Mouse (Mus musculus): Measurements from ENCODE around the gene Ankrd13a. TPM values are rescaled to one million over a fixed set of nuclear protein-coding genes. Genes with fewer than 3 reads are reported as not detected.

Ankrd13a gene
- polyA plus RNA-seq, 1 experiment from 2014 or later, result 31.1 TPM

DNA sequence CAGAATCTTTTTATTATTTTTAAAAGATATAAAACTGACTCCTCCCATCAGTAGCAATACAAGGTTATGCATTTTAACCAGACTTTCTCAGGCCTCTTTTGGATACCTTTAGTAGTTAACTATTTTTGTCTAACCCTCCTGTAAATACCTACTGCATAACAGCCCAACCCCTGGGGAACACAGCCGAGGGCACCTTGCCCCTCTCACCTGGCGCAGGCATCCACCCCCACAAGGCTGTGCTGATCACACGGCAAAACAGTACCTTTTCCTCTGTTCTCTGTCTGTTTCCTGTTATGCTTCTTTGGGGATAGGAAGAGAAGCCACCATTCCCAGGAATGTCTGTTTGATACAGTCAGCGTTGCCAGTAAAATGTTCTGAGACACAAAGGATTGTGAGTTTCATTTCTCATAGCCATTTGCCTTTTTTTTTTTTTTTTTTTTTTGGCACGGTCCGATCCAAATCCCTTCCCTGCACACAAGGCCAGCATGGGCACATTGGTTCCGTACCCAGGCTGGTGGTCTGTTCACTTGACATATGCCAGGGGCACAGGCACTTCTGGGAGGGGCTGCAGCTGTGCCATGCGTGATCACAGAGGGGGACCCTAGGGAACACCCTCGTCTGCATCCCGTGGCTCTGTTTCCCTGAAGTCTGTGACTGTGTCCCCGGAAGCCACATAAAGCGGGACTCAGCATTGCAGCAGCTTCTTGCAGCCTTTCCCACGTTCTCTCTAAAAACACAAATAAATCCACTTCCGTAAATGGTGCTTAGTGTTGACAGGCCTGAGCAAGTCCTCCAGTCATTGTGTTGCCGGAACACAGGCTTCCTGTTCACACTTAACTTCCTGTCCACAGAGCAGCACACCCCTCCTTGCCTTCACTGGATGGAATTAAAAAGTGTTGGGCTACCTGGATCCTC, 31.2 kb downstream of the Ankrd13a start:
- 79% methylated on average over 15 of the region's 15 CpGs for WGBS
- Histone ChIP-seq H3K27me3 (replicated peaks) (no peaks in the 10 kb centered on the region), H3K4me1 (peaks cover 17% of the 10 kb centered on the region), H3K9me3 (no peaks in the 10 kb centered on the region), H3K27ac (peak overlapping the region; percentile 31; the same call in 1 of the 2 replicates), H3K4me3 (no peak overlapping the region), H3K9ac (no peak overlapping the region), H3K4me2 (no peak overlapping the region), H3K36me3 (replicated peaks) (peaks cover 40% of the 10 kb centered on the region)
- no peak for ATAC-seq (replicated peaks)

DNA sequence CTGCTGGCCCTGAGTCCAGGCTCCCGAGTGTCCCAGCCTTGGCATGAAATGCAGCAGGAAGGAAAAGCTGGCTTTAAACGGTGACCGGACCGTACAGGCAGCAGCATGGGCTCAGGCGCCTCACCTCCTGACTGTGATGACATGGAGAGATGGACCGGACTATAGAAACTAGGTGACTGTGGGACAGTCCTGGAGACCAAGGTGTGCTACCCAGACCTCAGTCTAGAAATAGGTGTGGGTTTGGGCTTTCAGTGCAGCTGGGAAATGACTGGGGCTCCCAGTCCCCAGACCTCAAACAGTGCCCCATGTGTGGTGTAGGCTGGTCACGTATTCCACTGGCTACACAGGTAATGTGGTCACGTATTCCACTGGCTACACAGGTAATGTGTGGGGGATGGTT, 32.2 kb downstream of the Ankrd13a start:
- H3K9ac ChIP-seq, result no peak overlapping the region
- H3K27me3 ChIP-seq (replicated peaks), result no peaks in the 10 kb centered on the region
- no peak for ATAC-seq (replicated peaks)
- no peak overlapping the region for H3K4me2 ChIP-seq
- H3K4me3 ChIP-seq, result no peak overlapping the region
- peak overlapping the region; percentile 31; the same call in 1 of the 2 replicates for H3K27ac ChIP-seq
- H3K9me3 ChIP-seq, result no peaks in the 10 kb centered on the region
- peaks cover 26% of the 10 kb centered on the region for H3K4me1 ChIP-seq
- H3K36me3 ChIP-seq (replicated peaks), result peaks cover 36% of the 10 kb centered on the region
- WGBS, result 83% methylated on average over 8 of the region's 8 CpGs

DNA sequence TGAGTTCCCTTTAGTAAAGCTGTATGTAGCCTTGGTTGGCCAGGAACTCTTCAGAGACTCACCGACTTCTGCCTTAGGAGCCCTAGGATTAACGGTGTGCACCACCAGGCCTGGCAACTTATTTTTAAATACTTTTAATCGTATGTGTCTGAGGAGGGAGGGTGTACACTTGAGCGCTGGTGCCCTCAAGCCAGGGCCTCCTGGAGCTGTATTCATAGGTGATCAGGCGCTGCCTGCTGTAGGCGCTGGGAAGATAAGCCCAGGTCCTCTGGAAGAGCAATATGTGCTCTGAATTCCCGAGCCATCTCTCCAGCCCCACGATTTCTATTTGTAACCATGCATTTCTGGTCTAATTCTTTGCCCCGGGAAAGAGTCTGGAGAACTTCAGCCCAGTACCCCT, 32.6 kb downstream of the Ankrd13a start:
- no peaks in the 10 kb centered on the region for H3K27me3 ChIP-seq (replicated peaks)
- H3K9me3 ChIP-seq, result no peaks in the 10 kb centered on the region
- H3K4me1 ChIP-seq, result peaks cover 31% of the 10 kb centered on the region
- no peak overlapping the region for H3K4me3 ChIP-seq
- no peak overlapping the region for H3K9ac ChIP-seq
- no peak overlapping the region for H3K4me2 ChIP-seq
- H3K27ac ChIP-seq, result peak overlapping the region; percentile 31
- no peak for ATAC-seq (replicated peaks)
- 38% methylated on average over 9 of the region's 9 CpGs for WGBS
- peaks cover 33% of the 10 kb centered on the region for H3K36me3 ChIP-seq (replicated peaks)

DNA sequence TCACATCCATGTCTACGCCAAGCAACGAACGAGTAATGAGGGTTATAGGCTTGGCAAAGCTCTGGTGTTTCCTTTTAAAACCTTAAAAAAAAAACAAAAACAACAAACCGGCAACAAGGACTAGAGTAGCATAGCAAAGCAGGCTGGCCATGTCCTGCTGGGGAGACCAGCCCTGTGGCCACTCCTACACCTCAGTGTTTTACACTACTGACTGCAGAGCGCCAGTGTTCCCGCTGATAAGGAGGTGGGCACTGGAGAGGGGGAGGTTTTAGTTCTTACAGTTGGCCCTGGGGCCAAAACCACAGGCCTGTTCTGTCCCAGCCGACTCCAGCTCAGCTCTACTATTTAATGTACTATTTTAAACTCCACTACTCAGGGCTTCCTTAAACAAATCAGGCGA, 33.0 kb downstream of the Ankrd13a start:
- Histone ChIP-seq H3K27ac (peak overlapping the region; percentile 31; the same call in 1 of the 2 replicates), H3K4me3 (no peak overlapping the region), H3K27me3 (replicated peaks) (no peaks in the 10 kb centered on the region), H3K9me3 (no peaks in the 10 kb centered on the region), H3K4me2 (no peak overlapping the region), H3K9ac (no peak overlapping the region), H3K4me1 (peaks cover 35% of the 10 kb centered on the region), H3K36me3 (replicated peaks) (peaks cover 30% of the 10 kb centered on the region)
- ATAC-seq (replicated peaks), result 0 out of 2 replicates have a peak, but pooled peaks have one; percentile 15
- WGBS, result 29% methylated on average over 8 of the region's 8 CpGs

DNA sequence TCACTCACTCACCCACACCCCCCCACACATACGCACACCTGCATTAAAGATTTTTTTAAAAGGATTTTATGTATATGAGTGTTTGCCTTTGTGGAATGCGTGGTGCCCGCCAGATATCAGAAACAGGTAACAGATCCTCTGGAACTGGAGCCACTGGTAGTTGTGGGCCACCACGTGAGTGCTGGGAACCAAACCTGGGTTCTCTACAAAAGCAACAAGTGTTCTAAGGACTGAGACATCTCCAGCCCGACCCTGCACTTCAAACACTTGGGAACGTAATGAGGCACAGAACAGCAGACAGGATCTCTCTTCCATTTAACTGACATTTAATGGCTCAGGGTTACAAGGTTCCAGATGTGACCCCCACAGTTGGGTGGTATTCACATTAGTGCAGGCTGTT, 33.4 kb downstream of the Ankrd13a start:
- no peaks in the 10 kb centered on the region for H3K27me3 ChIP-seq (replicated peaks)
- H3K4me2 ChIP-seq, result no peak overlapping the region
- ATAC-seq (replicated peaks), result no peak
- H3K36me3 ChIP-seq (replicated peaks), result peaks cover 28% of the 10 kb centered on the region
- H3K9me3 ChIP-seq, result no peaks in the 10 kb centered on the region
- 77% methylated on average over 6 of the region's 6 CpGs for WGBS
- H3K27ac ChIP-seq, result no peak overlapping the region
- H3K4me3 ChIP-seq, result no peak overlapping the region
- peaks cover 39% of the 10 kb centered on the region for H3K4me1 ChIP-seq
- no peak overlapping the region for H3K9ac ChIP-seq

DNA sequence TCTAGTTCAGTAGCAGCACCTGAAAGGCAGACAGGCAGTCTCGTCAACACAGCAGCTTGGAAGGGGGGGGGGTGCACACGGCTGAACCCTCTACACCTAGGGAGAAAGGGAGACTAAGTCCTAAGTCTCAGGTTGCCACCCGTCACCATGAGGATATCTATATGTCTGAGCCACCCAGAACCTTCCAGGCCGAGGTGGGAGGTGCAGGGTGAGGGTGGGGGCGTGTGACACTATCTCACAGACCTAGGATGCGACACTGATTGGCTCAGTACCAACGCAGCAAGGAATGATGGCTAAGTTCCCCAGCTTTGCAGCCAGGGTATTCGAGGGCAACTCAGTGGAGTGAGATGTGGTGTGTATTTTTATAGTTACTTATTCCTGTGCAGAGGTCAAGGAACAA, 33.9 kb downstream of the Ankrd13a start:
- ATAC-seq (replicated peaks), result no peak
- H3K9ac ChIP-seq, result no peak overlapping the region
- peaks cover 23% of the 10 kb centered on the region for H3K36me3 ChIP-seq (replicated peaks)
- 85% methylated on average over 8 of the region's 8 CpGs for WGBS
- no peaks in the 10 kb centered on the region for H3K27me3 ChIP-seq (replicated peaks)
- no peak overlapping the region for H3K27ac ChIP-seq
- H3K4me2 ChIP-seq, result no peak overlapping the region
- H3K9me3 ChIP-seq, result no peaks in the 10 kb centered on the region
- H3K4me3 ChIP-seq, result no peak overlapping the region
- peaks cover 39% of the 10 kb centered on the region for H3K4me1 ChIP-seq

DNA sequence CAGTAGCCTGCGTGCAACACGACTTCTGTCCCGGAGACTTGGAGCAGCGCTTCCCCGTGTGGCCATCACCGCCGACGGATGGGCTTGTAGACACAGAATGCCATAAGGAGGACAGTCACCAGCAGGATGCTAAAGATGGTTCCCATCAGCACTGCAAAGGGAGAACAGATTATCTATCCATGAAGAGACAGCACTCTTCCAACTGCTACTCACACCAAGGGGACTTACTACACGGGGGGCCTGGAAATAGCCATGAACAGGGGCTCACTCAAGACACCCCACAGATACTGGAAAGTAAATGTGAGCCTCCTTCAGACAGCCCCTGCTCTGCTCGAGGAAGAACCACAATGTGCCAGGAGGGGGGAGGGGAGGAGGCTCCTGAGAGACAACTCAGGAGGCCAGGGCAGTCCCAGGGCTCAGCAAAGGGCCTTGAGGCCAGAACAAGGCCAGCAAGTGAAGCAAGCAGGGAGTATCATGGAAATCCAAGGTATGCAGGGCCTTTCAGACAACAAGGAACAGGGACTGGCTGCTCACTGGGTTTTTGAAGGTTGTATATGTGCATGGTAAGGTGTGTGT, 34.8 kb downstream of the Ankrd13a start:
- H3K4me1 ChIP-seq, result peaks cover 39% of the 10 kb centered on the region
- 80% methylated on average over 10 of the region's 10 CpGs for whole genome bisulfite sequencing
- H3K27ac ChIP-seq, result no peak overlapping the region
- no peaks in the 10 kb centered on the region for H3K9me3 ChIP-seq
- no peak for ATAC-seq (replicated peaks)
- no peak overlapping the region for H3K4me2 ChIP-seq
- peaks cover 20% of the 10 kb centered on the region for H3K36me3 ChIP-seq (replicated peaks)
- no peak overlapping the region for H3K4me3 ChIP-seq
- H3K27me3 ChIP-seq (replicated peaks), result no peaks in the 10 kb centered on the region
- H3K9ac ChIP-seq, result no peak overlapping the region

DNA sequence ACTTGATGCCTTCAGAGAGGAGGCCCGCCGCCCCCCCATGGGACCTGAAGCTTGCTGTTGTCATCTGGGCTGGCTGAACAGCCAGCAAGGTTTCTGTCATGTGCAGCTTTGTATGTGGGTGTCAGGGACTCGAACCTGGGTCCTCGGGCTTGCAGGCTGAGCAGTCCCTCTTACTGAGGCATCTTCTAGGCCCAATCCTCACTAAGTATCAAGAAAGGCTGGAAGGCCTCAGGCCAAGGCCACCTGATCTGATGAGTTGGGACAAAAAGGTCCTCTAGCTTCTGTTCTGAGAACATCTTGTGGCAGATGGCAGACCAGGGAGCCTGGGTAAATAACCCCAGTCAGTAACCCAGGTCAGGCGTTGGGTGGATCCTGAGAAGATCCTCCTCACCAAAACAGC, 35.3 kb downstream of the Ankrd13a start:
- WGBS, result 88% methylated on average over 5 of the region's 5 CpGs
- H3K4me1 ChIP-seq, result peaks cover 39% of the 10 kb centered on the region
- no peaks in the 10 kb centered on the region for H3K27me3 ChIP-seq (replicated peaks)
- no peak overlapping the region for H3K27ac ChIP-seq
- peaks cover 15% of the 10 kb centered on the region for H3K36me3 ChIP-seq (replicated peaks)
- no peak overlapping the region for H3K9ac ChIP-seq
- no peak overlapping the region for H3K4me3 ChIP-seq
- ATAC-seq (replicated peaks), result no peak
- H3K4me2 ChIP-seq, result no peak overlapping the region
- no peaks in the 10 kb centered on the region for H3K9me3 ChIP-seq

DNA sequence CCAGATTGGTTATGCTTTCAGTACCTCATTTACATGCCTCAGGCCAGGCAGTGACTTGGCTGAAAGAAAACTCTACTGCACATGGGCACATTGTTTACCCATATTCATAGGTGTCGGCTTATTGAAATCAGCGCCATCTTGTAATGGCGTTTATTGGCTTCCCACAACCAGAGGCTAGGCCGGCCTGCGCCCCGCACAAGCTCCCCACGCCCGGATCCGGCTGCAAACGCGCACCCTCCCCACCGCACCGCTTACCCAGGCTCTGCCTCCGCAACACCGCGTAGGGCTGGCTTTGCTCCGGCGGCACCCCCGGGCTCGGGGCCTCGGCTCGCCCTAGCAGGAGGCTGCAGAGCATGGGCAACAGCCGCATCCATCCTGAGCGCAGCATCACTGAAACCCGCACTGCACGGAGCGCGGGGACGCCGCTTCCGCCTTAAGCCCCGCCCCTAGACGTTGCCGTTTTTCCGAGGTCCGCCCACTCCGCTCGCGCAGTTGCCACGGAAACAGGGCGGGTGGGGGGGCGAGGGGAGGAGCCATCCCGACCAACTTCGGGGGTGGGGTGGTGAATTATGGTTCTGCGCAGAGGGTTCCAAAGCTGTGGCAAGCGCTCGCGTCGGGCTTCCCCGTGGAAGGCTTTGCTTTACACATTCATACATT, 39.2 kb downstream of the Ankrd13a start:
- H3K27me3 ChIP-seq (replicated peaks), result no peaks in the 10 kb centered on the region
- peak overlapping the region; percentile 60 for H3K4me2 ChIP-seq
- peak overlapping the region; percentile 95 for H3K27ac ChIP-seq
- no peaks in the 10 kb centered on the region for H3K9me3 ChIP-seq
- H3K9ac ChIP-seq, result peak overlapping the region; percentile 78
- peak overlapping the region; percentile 73 for H3K4me3 ChIP-seq
- peaks cover 31% of the 10 kb centered on the region for H3K4me1 ChIP-seq
- no peaks in the 10 kb centered on the region for H3K36me3 ChIP-seq (replicated peaks)
- WGBS, result under 1% methylated on average over 50 of the region's 50 CpGs
- ATAC-seq (replicated peaks), result peak; percentile 98

DNA sequence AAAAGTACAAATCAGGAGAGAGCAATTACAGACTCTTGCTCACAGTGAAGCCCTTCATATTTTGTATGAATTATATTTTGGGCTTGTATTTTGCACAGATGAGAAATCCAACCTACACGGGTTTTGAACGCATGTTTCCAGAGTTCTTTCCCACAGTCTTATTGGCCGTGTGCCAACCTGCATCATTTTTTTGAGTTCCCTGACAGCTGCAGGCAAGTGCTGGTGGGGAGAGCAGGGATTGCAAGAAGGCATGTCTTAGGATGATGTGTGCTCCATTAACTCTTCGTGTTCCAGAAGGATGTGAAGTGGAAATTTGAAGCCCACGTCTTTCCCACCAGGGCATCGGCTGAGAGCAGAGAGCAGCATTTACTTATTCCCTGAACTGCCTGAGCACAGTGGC, 42.1 kb downstream of the Ankrd13a start:
- Histone ChIP-seq H3K9ac (no peak overlapping the region), H3K27me3 (replicated peaks) (no peaks in the 10 kb centered on the region), H3K4me2 (no peak overlapping the region), H3K4me3 (no peak overlapping the region), H3K27ac (no peak overlapping the region), H3K36me3 (replicated peaks) (no peaks in the 10 kb centered on the region), H3K9me3 (no peaks in the 10 kb centered on the region), H3K4me1 (peaks cover 13% of the 10 kb centered on the region)
- WGBS, result 65% methylated on average over 6 of the region's 6 CpGs
- ATAC-seq (replicated peaks), result no peak

DNA sequence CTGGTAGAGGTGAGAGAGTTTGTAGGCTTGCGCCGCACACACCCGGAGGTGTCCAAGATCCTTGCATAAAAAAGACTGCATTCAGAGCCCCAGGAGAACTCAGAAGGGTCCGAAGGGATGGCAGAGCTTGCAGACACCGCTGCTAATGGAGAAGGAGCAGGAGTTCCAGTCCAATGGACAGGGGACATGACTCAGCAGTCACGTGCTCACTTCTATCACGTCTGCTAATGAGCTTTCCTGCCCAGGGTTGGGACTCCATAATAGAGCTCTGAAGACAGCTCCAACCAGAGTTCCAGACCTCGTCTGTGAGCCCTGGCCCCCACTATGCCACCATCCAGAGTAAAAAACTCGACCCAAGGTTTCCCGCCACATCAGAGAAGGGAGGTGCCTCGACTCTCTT, 43.6 kb downstream of the Ankrd13a start:
- H3K9me3 ChIP-seq, result no peaks in the 10 kb centered on the region
- 73% methylated on average over 11 of the region's 11 CpGs for WGBS

More for the DNA sequence above, 43.6 kb downstream of the Ankrd13a start:
- no peak overlapping the region for H3K4me3 ChIP-seq
- H3K4me2 ChIP-seq, result no peak overlapping the region
- H3K9ac ChIP-seq, result no peak overlapping the region
- H3K4me1 ChIP-seq, result no peaks in the 10 kb centered on the region
- no peak overlapping the region for H3K27ac ChIP-seq
- H3K27me3 ChIP-seq (replicated peaks), result no peaks in the 10 kb centered on the region
- ATAC-seq (replicated peaks), result no peak
- no peaks in the 10 kb centered on the region for H3K36me3 ChIP-seq (replicated peaks)
